Mouse (Mus musculus) limb, embryonic 11.5 days (tissue): ENCODE measurements around the gene Lhpp. TPM values are rescaled to one million over a fixed set of nuclear protein-coding genes. Genes with fewer than 3 reads are reported as not detected.

Experiments
- ATAC-seq: fragments of 200-750 bp; cut with Nextera tagmentation; 2 replicates; pipeline ENCODE4 v1.8.0; 2017; ENCODE audit warnings: low read depth; ENCODE audit not compliant: insufficient number of reproducible peaks, low FRiP score, low TSS enrichment
- DNase-seq: peaks from one replicate; pipeline ENCODE4 v3.0.0-alpha.2; 2015; ENCODE audit warnings: low spot score
- H3K27ac ChIP-seq: fragments of 300-500 bp; sonication (generic); replicated peaks from 2 replicates; pipeline ENCODE4 v1.5.1; 2014; ENCODE audit warnings: low read depth, mild to moderate bottlenecking, low read length
- H3K27me3 ChIP-seq: fragments of 300-500 bp; sonication (generic); 2 replicates; pipeline ENCODE4 v1.6.1; 2014; ENCODE audit warnings: mild to moderate bottlenecking, low read length, mixed read lengths; ENCODE audit not compliant: control insufficient read depth, insufficient read depth
- H3K36me3 ChIP-seq: fragments of 300-500 bp; sonication (generic); 2 replicates; pipeline ENCODE4 v1.6.1; 2014; ENCODE audit warnings: mild to moderate bottlenecking, low read length, moderate library complexity, mixed read lengths; ENCODE audit not compliant: control insufficient read depth, insufficient read depth
- H3K4me1 ChIP-seq: fragments of 300-500 bp; sonication (generic); 2 replicates; pipeline ENCODE4 v1.6.1; 2014; ENCODE audit warnings: low read length, mixed read lengths; ENCODE audit not compliant: control insufficient read depth, insufficient read depth
- H3K4me2 ChIP-seq: fragments of 300-500 bp; sonication (generic); 2 replicates; pipeline ENCODE4 v1.6.1; 2014; ENCODE audit warnings: low read depth, mild to moderate bottlenecking, moderate library complexity; ENCODE audit not compliant: severe bottlenecking
- H3K4me3 ChIP-seq: fragments of 300-500 bp; sonication (generic); 2 replicates; pipeline ENCODE4 v1.5.1; 2014; ENCODE audit warnings: low read depth, low read length
- H3K9ac ChIP-seq: fragments of 300-500 bp; sonication (generic); 2 replicates; pipeline ENCODE4 v1.6.1; 2014; ENCODE audit warnings: mild to moderate bottlenecking, low read length
- H3K9me3 ChIP-seq: fragments of 300-500 bp; sonication (generic); 2 replicates; pipeline ENCODE4 v1.6.1; 2016; ENCODE audit warnings: low read length; ENCODE audit not compliant: control insufficient read depth
- WGBS: fragments of 180-500 bp; shearing (Covaris S2); extraction: QIAGEN DNeasy Blood & Tissue Kit; methylation state at CpG from one replicate; pipeline ENCODE4 v1.1.7; 2014; 5-methylcytosine and 5-hydroxymethylcytosine counted together
- polyA plus RNA-seq: library from polyadenylated mRNA; unstranded; fragments of >200 nt; fragmentation: Nextera tagmentation; extraction: Ambion mirVana; gene quantifications from 2 replicates; pipeline ENCODE4 v1.2.1, GENCODE M21; 2014

The Lhpp gene
- 20.6 and 22.4 TPM in 2 replicates for polyA plus RNA-seq

DNA sequence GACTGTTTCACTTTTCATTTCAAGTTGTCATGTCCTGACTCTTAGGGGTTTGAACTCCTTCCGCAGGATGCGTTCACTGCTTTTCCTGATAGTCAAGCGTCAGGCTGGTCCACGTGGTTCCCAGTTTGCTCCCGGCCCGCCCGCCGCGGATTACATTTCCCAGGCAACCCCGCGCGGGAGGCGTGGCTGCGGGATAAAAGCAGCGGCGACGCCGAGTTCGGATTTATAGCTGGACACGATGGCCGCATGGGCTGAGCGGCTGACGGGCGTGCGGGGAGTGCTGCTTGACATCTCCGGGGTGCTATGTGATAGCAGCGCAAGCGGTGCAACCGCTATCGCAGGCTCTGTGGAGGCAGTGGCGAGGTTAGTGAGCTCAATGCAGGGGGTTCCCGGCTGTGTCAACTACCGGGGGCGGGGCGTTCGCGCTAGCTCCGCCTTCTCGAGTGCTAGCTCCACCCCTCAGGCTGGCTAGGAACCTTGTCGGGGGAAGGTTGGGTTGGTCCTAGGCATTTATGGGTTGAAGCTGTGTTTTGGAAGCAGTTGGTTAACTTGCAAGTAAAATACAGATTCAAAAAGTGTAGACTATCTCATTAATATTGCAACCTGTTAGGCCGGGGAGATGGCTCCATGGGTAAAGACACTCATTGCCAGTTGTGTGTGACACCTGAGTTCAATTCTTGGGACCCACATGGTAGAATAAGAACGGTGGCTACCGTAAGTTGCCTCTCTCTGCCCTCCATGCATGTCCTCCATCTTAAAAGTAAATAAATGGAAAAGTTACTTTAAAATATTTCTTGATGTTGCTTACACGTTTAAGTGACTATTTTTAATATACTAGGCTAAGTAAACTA is at the start of gene Lhpp:
Lhpp (plus strand) TSS at position 171 of the 851 bp plus-strand sequence.
- ATAC-seq (peak; percentile 76), DNase-seq (peak; percentile 90)
- Histone ChIP-seq H3K9ac (peak within 1 kb of the TSS; percentile 60), H3K4me3 (peak within 1 kb of the TSS; percentile 58), H3K27ac (no peak within 1 kb of the TSS), H3K4me2 (peak within 1 kb of the TSS; percentile 56), H3K4me1 (peaks cover 9% of the 10 kb centered on the region), H3K9me3 (no peaks in the 10 kb centered on the region), H3K36me3 (no peaks in the 10 kb centered on the region), H3K27me3 (no peaks in the 10 kb centered on the region)
- WGBS, result 8% methylated on average over 44 of the region's 44 CpGs

DNA sequence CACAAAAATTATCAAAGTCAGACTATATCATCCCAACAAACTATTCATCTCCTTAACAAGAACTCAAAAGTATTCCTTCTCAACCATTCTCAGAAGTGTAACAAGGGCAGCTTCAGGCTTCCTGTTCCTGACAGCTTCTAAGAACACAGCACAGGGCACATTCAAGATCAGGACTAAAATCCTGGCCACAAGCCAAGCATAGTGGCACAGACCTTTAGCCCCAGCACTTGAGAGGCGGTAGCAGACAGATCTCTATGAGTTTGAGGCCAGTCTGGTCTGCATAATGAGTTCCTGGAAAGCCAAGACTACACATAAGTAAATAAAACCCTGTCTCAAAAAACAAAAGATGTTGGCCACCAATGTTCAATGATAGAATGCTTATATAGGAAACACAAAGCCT is 44.6 kb upstream of the Lhpp start:
- Histone ChIP-seq H3K27me3 (no peaks in the 10 kb centered on the region), H3K36me3 (peaks cover 13% of the 10 kb centered on the region)
- DNase-seq, result no peak

DNA sequence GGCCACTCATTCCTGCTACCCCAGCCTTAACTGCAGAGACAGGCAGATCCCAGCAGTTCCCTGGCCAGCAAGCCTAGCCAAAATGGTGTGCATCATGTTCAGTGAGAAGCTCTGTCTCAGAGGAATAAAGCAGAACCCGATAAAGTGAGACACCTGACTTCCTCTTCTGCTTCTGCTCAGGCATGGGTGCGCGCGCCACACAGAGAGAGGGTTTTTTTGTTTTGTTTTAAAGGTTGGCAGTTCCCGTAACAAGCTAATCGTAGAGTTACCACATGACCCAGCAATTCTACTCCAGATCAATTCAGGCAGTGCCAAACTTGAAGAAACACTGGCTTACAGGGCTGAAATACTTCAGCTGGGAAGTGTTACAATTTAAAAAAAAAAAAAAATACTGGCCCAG is 41.6 kb upstream of the Lhpp start:
- Histone ChIP-seq H3K27me3 (no peaks in the 10 kb centered on the region), H3K4me1 (no peaks in the 10 kb centered on the region), H3K4me2 (no peak overlapping the region), H3K36me3 (no peaks in the 10 kb centered on the region; the same call in 1 of the 2 replicates), H3K27ac (no peak overlapping the region), H3K4me3 (no peak overlapping the region), H3K9ac (no peak overlapping the region), H3K9me3 (no peaks in the 10 kb centered on the region)
- DNase-seq, result no peak
- ATAC-seq, result no peak
- WGBS, result 93% methylated on average over 6 of the region's 6 CpGs

More for the DNA sequence above, 44.6 kb upstream of the Lhpp start:
- H3K4me1 ChIP-seq, result no peaks in the 10 kb centered on the region
- H3K9ac ChIP-seq, result no peak overlapping the region
- 81% methylated on average over 1 of the region's 1 CpGs for WGBS
- no peak overlapping the region for H3K4me2 ChIP-seq
- H3K27ac ChIP-seq, result no peak overlapping the region
- H3K4me3 ChIP-seq, result no peak overlapping the region
- H3K9me3 ChIP-seq, result no peaks in the 10 kb centered on the region
- ATAC-seq, result no peak

DNA sequence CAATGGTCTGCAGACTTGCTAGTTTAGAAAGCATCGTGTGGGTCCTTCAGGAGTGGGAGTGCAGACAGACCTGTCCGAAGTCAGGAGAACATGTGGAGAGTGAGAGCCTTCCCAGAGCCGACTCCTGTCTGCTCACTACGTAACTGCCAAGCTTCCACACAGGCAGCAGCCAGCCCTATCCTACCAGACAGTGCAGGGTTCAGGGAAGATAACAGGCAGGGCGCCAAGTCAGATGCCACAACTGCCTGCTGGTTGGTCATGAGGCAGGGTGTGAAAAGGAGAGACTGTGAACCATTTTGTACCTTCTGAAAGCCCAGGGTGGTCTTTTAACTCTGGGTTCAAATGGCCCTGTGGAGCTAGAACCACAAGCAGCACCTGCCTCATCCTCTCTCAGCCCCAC is 40.4 kb upstream of the Lhpp start:
- Histone ChIP-seq H3K4me3 (no peak overlapping the region), H3K36me3 (no peaks in the 10 kb centered on the region), H3K9ac (no peak overlapping the region), H3K4me2 (no peak overlapping the region), H3K9me3 (no peaks in the 10 kb centered on the region), H3K4me1 (no peaks in the 10 kb centered on the region), H3K27ac (no peak overlapping the region), H3K27me3 (no peaks in the 10 kb centered on the region)
- no peak for DNase-seq
- WGBS, result 86% methylated on average over 5 of the region's 5 CpGs
- no peak for ATAC-seq

DNA sequence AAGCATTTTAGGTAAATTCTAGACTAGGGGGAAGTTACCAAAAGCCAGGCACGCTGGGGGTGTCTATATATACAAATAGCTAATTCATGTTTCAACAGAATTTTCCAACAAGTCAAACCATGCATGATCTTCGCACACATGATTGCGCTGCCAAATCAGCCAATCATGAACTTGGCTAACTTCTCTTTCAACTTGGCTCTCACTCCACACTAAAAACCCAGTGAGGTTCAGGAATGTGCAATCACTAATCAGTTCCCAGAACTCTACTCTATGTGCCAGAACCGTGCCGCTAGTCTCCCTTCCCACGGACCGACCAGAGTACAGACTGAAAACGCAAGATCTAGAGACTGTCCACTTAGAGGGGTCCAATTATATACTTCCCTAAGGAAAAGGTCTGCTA is 39.0 kb upstream of the Lhpp start:
- WGBS, result 86% methylated on average over 8 of the region's 8 CpGs
- no peak for DNase-seq
- H3K4me2 ChIP-seq, result no peak overlapping the region
- H3K4me3 ChIP-seq, result no peak overlapping the region
- no peaks in the 10 kb centered on the region for H3K4me1 ChIP-seq
- H3K36me3 ChIP-seq, result no peaks in the 10 kb centered on the region
- no peak overlapping the region for H3K9ac ChIP-seq
- H3K27ac ChIP-seq, result no peak overlapping the region
- H3K27me3 ChIP-seq, result no peaks in the 10 kb centered on the region
- ATAC-seq, result no peak
- H3K9me3 ChIP-seq, result no peaks in the 10 kb centered on the region

DNA sequence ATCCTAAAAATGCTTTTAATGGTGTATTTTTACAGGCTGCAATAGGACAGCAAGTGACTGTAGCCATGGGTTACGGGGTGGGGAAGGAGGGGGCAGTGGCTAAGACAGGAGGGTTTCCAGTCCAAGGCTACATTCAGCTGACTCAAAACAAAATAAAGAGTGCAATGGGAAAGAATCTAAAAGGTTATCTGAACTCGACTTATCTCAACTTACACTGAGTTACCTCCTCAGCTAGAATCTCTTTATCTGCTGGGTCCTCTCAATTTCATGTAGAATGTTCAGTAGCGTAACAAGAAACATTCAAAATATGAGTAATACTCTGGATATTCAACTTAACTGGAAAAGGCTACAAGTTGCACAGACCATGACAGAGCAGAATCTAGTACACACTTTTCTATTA is 37.7 kb upstream of the Lhpp start:
- H3K4me2 ChIP-seq, result no peak overlapping the region
- H3K4me3 ChIP-seq, result no peak overlapping the region
- ATAC-seq (no peak), DNase-seq (no peak)
- no peaks in the 10 kb centered on the region for H3K9me3 ChIP-seq
- WGBS, result 86% methylated on average over 3 of the region's 3 CpGs
- H3K36me3 ChIP-seq, result no peaks in the 10 kb centered on the region
- no peak overlapping the region for H3K9ac ChIP-seq
- H3K27me3 ChIP-seq, result no peaks in the 10 kb centered on the region
- H3K27ac ChIP-seq, result no peak overlapping the region
- H3K4me1 ChIP-seq, result no peaks in the 10 kb centered on the region

DNA sequence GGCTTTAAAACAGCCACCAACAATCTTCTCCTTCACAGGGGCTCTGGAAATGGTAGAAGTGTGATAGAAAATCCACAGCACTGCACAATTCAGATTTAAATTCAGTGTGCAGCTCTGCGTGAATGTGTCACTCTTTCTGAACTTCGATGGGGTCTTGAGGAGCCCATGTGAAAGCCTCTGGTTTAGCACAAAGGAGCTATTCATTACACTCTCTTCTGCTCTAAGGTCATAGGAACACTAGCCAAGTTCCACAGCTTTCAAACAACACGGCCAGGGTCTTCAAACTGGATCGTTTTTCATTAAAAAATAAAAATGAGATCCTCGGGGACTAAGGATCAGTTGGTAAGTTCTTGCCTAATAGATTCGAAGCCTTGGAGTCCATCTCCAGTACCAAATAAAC is 37.2 kb upstream of the Lhpp start:
- ATAC-seq (no peak), DNase-seq (no peak)
- Histone ChIP-seq H3K27ac (no peak overlapping the region), H3K27me3 (no peaks in the 10 kb centered on the region), H3K36me3 (no peaks in the 10 kb centered on the region), H3K4me3 (no peak overlapping the region), H3K4me2 (no peak overlapping the region), H3K4me1 (no peaks in the 10 kb centered on the region), H3K9ac (no peak overlapping the region), H3K9me3 (no peaks in the 10 kb centered on the region)
- 74% methylated on average over 6 of the region's 6 CpGs for WGBS

DNA sequence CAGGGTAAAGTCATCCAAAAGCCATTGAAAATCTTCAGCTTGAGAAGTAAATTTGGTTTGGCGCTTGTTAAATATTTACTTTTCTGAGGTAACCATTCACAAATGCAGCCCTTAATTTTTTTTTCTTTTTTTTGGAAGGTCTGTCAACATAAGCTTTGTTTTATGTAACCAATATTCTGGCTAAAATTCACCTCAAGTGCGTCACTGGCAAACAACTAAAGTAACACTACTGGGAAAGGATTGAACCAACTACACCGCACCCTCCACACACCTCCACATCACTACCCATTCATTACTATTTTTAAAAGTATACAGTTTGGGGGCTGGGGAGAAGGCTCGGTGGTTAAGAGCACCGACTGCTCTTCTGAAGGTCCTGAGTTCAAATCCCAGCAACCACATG is 35.8 kb upstream of the Lhpp start:
- Histone ChIP-seq H3K4me1 (no peaks in the 10 kb centered on the region), H3K4me3 (no peak overlapping the region), H3K9ac (no peak overlapping the region), H3K36me3 (no peaks in the 10 kb centered on the region), H3K27me3 (no peaks in the 10 kb centered on the region), H3K9me3 (no peaks in the 10 kb centered on the region), H3K27ac (no peak overlapping the region), H3K4me2 (no peak overlapping the region)
- WGBS, result 91% methylated on average over 5 of the region's 5 CpGs
- DNase-seq, result no peak
- ATAC-seq, result no peak
